Mouse (Mus musculus) ES-Bruce4 (cell line): Measurements from ENCODE around the gene Cacng7. TPM values are rescaled to one million over a fixed set of nuclear protein-coding genes. Genes with fewer than 3 reads are reported as not detected.

ENCODE experiments used
- H3K27ac ChIP-seq: 2 replicates; pipeline ENCODE4 v1.5.1; 2012; ENCODE audit warnings: low read length, inconsistent platforms; ENCODE audit not compliant: insufficient read depth
- H3K27me3 ChIP-seq: 2 replicates; pipeline ENCODE4 v1.6.1; 2012; ENCODE audit warnings: mild to moderate bottlenecking, low read length, inconsistent platforms; ENCODE audit not compliant: control insufficient read depth, poor library complexity, insufficient read depth, severe bottlenecking
- H3K36me3 ChIP-seq: 2 replicates; pipeline ENCODE4 v1.6.1; 2012; ENCODE audit warnings: inconsistent platforms, mild to moderate bottlenecking, low read length, moderate library complexity; ENCODE audit not compliant: control insufficient read depth, poor library complexity, insufficient read depth, severe bottlenecking
- H3K4me1 ChIP-seq: one replicate; pipeline ENCODE4 v1.8.1; 2011; ENCODE audit warnings: low read length; ENCODE audit not compliant: control insufficient read depth, insufficient read depth
- H3K4me3 ChIP-seq: 2 replicates; pipeline ENCODE4 v1.5.1; 2011; ENCODE audit warnings: low read depth, mild to moderate bottlenecking, low read length
- H3K9ac ChIP-seq: 2 replicates; pipeline ENCODE4 v1.6.1; 2012; ENCODE audit warnings: low read depth, mild to moderate bottlenecking, inconsistent platforms; ENCODE audit not compliant: poor library complexity, severe bottlenecking
- H3K9me3 ChIP-seq: replicated peaks from 2 replicates; pipeline ENCODE4 v1.6.1; 2012; ENCODE audit warnings: mild to moderate bottlenecking, low read length, inconsistent platforms; ENCODE audit not compliant: control insufficient read depth, poor library complexity, insufficient read depth, severe bottlenecking
- CTCF ChIP-seq: IDR thresholded peaks from one replicate; pipeline ENCODE4 v1.8.1; 2011; ENCODE audit warnings: low read depth, low read length
- EP300 ChIP-seq: IDR thresholded peaks from 2 replicates; pipeline ENCODE4 v1.6.1; 2011; ENCODE audit warnings: low read depth, low read length; ENCODE audit not compliant: insufficient read depth
- POLR2A ChIP-seq: IDR thresholded peaks from one replicate; pipeline ENCODE4 v1.8.1; 2011; ENCODE audit warnings: low read length; ENCODE audit not compliant: insufficient read depth
- polyA plus RNA-seq: library from polyadenylated mRNA; stranded (reverse); fragments of >200 nt; gene quantifications from 2 replicates; pipeline ENCODE4 v1.2.4, GENCODE M21; 2011; ENCODE audit warnings: low read depth; ENCODE audit not compliant: missing spikeins, insufficient read depth, insufficient read length

Cacng7 gene
- polyA plus RNA-seq, 1 experiment, result 57.6 TPM

DNA sequence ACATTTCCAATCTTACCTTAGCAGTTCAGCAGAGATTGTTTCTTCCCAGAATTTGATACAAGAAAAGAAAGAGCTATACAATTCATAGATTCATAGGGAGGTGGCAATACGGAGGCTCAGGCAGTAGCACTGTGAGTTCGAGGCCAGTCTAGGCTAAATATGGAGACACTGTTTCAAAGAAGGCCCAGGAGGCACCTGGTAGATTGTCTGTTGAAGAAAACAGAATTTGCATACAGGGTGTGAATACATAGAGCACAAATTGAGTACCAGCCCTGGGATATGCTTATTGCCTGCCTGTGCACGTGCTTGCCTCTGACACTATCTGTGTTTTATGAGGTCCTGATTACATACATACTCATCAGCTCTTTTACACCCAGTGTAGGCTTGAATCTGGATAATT, 26.4 kb upstream of the Cacng7 start:
- TF ChIP-seq CTCF (no peak), POLR2A (no peak), EP300 (no peak)
- Histone ChIP-seq H3K9ac (no peak overlapping the region), H3K9me3 (no peaks in the 10 kb centered on the region), H3K4me1 (no peaks in the 10 kb centered on the region), H3K36me3 (no peaks in the 10 kb centered on the region), H3K27me3 (no peaks in the 10 kb centered on the region), H3K27ac (no peak overlapping the region), H3K4me3 (no peak overlapping the region)

DNA sequence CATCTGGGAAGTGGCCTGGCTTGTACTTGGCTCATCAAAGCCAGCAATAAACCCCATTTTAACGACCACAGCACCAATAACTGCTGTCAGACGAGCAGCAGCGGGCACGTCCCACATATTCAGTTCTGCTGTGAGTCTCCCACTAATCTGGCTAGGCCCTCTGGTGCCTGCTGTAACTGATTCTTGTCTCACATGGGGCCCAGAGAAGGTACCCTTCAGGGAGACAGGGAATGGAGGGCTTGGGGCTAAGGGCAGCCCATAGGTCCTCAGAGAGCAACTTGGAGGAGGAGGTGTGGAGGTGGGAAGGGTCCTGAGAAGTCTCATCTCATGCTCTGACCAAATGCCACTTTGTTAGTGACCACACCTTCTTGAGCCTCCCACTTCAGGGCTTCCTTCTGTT, 24.1 kb upstream of the Cacng7 start:
- Histone ChIP-seq H3K27ac (no peak overlapping the region), H3K36me3 (no peaks in the 10 kb centered on the region), H3K9me3 (no peaks in the 10 kb centered on the region), H3K4me1 (no peaks in the 10 kb centered on the region), H3K9ac (no peak overlapping the region), H3K27me3 (no peaks in the 10 kb centered on the region), H3K4me3 (no peak overlapping the region)
- no peak for TF ChIP-seq POLR2A
- TF ChIP-seq CTCF, result no peak
- TF ChIP-seq EP300, result no peak

DNA sequence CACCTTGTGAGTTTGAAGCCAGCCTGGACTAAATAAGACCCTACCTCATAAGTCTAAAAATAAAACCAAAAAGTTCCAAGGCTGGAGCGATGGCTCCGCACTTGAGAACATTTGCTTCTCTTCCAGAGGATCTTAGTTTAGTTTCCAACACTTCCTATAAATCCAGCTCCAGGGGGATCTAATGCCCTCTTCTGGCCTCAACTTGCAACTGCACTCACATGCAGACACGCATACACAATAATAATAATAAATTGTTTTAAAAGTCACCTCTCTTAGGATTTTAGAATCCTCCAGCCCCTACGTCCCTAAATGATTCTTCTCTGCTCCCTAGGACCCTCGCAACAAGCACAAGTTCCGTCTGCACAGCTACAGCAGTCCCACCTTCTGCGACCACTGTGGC, 22.5 kb upstream of the Cacng7 start:
- Histone ChIP-seq H3K9ac (no peak overlapping the region), H3K4me3 (no peak overlapping the region), H3K9me3 (no peaks in the 10 kb centered on the region), H3K27ac (no peak overlapping the region), H3K36me3 (no peaks in the 10 kb centered on the region), H3K4me1 (no peaks in the 10 kb centered on the region), H3K27me3 (no peaks in the 10 kb centered on the region)
- TF ChIP-seq POLR2A (no peak), CTCF (no peak), EP300 (no peak)

DNA sequence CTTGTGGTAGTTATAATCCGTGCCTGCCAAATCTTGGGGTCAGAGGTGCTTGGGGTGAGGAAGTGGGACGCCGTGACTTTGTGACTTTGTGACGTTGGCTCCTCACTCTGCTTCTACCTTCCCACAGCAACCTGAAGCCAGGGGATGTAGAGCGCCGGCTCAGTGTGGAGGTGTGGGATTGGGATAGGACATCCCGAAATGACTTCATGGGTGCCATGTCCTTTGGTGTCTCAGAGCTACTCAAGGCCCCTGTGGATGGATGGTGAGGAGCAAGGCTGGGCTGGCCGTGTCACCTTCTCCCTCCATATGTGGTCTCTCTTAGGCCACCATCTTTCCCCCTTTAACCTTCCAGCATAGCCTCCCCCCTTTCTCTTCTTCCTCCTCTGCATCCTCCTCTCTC, 19.2 kb upstream of the Cacng7 start:
- Histone ChIP-seq H3K9me3 (no peaks in the 10 kb centered on the region), H3K27me3 (no peaks in the 10 kb centered on the region), H3K4me3 (no peak overlapping the region), H3K9ac (no peak overlapping the region), H3K27ac (no peak overlapping the region), H3K36me3 (no peaks in the 10 kb centered on the region), H3K4me1 (no peaks in the 10 kb centered on the region)
- TF ChIP-seq CTCF (no peak), POLR2A (no peak), EP300 (no peak)

DNA sequence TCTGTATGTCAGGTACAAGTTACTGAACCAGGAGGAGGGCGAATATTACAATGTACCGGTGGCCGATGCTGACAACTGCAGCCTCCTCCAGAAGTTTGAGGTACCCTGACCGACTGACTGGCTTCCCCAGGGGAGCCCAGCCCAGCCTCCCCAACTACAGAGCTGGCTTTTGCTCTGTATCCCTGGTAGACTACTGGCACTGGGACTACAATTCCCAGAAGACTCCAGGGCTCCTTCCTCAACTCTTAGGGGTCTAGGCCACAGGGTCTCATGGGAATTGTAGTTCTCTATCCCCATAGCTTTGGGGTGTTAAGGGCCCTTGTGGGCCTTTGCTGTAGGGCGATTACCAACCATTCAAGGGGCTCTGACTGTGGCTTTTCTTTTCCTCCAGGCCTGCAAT, 18.6 kb upstream of the Cacng7 start:
- TF ChIP-seq CTCF (no peak), EP300 (no peak), POLR2A (no peak)
- no peaks in the 10 kb centered on the region for H3K9me3 ChIP-seq
- H3K36me3 ChIP-seq, result no peaks in the 10 kb centered on the region
- H3K9ac ChIP-seq, result no peak overlapping the region
- H3K27me3 ChIP-seq, result no peaks in the 10 kb centered on the region
- H3K4me3 ChIP-seq, result no peak overlapping the region
- H3K4me1 ChIP-seq, result no peaks in the 10 kb centered on the region
- no peak overlapping the region for H3K27ac ChIP-seq

DNA sequence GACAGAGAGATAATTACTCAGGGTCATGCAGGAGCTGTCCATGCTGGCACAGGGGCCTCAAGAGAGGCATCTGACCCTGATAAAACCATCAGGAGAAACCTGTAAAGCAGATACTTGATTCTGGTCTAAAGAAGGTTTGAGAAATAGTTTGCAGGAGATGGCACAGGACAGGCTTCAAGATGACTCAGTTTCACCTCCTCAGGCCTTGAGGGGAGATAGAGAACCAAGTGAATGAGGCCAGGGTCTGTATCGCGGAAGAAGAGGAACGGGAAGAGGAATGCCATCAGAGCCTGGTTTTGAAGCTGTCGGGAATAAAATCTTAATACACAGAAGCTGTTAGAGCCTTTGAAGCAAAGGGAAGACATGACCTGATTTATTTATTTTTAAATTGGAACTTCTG, 15.1 kb upstream of the Cacng7 start:
- no peak overlapping the region for H3K27ac ChIP-seq
- H3K4me3 ChIP-seq, result no peak overlapping the region

More for the DNA sequence above, 15.1 kb upstream of the Cacng7 start:
- H3K9me3 ChIP-seq, result no peaks in the 10 kb centered on the region
- TF ChIP-seq CTCF (no peak), POLR2A (no peak), EP300 (no peak)
- H3K27me3 ChIP-seq, result no peaks in the 10 kb centered on the region
- H3K4me1 ChIP-seq, result no peaks in the 10 kb centered on the region
- H3K9ac ChIP-seq, result no peak overlapping the region
- H3K36me3 ChIP-seq, result no peaks in the 10 kb centered on the region
